Mouse (Mus musculus) natural killer cell, adult 2 months (primary cell): ENCODE data around the gene Zscan12.
"Not testable (repeated sequence)": the region's sequence is repeated elsewhere in the genome, so short reads cannot be mapped to it uniquely, and the experiment has no call there.

Experiments used
- DNase-seq, 2 experiments: peaks; one replicate each; pipeline ENCODE4 v3.0.0; 2022; ENCODE audit warnings: low spot score in 2 of 2

The Zscan12 gene

DNA sequence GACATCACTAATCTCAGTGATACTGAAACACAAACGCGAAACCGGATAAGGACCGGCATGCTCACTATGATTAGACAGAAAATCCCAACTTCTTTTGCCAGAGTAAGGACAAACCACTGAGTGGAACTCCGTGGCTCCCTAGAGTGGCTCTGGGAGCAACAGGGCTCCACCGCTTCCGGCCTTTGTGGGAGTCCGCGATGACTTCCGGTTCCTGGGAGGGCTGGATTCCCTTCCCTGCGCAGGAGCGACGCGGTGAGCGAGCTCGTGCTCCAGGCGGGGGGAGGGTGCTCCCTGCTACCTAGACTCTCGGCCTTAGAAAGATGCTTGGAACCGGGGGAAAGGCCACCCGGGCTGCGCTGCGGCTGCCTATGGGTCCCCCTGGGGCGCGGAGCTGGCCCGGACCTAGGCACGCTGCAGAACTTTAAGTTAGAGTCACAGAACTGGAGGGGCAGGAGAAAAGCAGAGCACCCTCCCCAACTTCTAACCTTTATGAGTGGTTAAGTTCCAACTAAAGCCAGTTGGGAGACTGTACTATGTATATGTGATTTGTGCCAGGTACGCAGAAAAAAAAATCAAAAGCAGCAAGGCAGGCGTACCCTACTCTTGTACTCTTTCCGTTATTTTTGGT, at the start of gene Zscan12:
Zscan12 (plus strand) TSS at position 200 of the 628 bp plus-strand sequence.
- peak; percentile 30 to 53 for DNase-seq

DNA sequence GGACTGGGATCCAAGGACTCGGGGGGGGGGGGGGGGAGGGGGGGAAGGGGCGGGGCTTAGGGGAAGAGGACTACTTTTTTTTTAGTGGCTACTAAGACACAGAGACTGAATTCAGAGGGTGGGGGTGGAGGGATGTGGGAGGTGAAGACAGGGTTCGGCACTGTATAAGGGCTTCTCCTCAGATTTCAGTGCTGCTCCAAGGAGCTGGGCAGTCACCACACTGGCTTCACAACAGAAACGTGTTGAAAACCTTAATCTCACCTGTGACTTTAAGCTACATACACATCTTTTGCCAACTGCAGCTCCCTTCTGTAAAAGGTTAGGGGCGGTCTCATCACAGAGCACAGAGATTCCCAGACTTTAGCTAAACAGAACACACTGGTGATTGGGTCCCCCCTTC, 49.8 kb upstream of the Zscan12 start:
- DNase-seq: no peak

DNA sequence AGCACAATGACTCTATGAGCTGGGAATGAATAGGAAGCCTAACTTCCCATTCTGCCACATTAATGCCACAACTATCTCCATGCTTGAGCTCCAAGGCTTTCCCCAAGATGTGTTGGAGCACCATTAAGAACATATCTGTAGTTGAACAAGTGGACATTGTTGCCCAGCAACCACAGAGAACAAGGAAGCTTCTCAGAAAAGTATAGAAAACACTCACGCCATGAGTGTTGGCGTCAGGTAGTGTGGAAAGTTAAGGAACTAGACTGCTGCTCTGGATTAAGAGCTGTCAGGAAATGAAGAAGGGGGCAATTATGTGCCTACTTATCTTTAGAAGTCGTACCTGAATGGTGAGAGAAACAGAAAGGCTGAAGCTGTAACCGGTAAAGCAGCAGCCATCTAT, 48.7 kb upstream of the Zscan12 start:
- no peak for DNase-seq

DNA sequence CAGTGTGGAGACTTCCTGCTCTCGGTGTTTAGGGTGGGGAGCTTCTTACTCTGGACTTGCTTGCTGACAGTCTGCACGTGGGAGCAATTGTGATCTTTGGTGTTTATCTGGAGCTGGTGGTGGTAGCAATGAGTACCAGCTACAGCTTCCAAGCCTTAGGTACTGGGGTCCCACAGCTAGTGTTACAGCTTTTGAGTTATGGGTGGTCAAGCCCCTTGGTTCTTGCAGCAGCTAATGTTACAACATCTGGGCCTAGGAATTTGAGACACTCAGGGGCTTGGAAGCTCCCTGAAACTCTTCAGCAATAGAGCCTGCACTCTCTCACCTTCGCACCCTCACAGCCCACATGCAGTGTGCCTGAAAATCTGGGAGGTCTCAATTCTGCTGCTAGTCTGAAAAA, 42.4 kb upstream of the Zscan12 start:
- DNase-seq: no peak

DNA sequence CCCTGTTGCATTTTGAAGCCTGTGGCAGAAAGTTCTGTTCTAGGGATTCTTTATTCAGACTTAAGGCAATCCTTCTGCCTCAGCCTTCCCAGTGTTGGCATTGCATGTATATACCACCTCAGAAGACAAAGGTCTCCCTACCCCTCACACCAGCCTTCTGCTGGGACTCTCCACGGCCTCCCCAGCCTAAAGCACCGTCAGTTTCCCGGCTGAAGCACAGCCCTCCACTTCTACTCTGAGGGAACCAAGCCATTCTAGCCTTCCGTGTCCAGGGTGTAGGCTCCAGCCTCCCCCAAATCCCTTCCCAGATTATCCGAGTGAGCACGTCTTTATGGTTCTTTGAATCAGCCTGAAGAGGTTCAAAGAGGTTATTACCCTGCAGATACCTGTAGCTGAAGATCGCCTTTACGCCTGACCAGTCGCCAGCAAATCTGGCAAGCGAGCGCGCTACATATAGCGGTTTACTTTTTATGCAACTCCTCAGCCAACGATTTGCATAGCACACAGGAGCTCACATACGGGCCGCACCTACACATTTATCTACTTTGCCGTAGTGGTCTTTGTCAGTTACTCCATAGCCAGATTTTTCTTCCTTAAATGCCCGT, 40.6 kb upstream of the Zscan12 start:
- no peak for DNase-seq

DNA sequence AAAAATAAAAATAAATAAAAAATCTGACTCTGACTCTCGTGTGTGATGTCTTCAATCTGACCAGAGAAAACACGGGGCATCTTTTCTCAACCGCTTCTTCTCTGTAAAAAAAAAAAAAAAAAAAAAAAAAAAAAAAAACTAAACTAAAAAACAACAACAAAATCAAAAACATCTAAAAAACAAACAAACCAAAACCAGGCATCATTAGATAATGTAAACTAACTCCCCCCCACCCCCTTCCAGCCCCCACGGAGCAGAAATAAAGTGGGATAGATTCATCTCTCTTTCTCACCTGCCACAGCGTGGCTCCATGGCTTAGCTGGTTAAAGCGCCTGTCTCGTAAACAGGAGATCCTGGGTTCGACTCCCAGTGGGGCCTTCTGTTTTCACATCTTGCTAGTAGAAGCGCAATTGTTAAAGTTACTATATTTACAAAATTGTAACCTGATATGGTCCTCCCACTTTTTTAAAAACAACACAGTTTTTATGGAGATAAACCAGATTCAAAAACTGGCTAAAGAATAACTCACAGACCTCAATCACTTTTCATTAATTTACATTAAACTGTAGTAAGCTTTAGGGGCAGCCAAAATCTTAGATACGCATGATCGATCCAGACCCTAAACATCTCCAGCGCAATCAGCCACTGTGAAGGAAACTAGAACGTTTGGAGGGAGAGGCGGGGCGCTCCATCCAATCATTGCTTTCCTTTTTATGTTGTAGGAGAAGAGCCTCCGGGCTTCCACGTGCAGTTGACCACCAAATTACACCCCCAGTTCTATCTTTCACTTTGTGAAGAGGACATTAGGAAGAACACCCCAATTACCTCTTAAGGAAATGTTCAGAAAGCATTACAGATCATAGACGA, 39.9 kb upstream of the Zscan12 start:
- DNase-seq: no peak

DNA sequence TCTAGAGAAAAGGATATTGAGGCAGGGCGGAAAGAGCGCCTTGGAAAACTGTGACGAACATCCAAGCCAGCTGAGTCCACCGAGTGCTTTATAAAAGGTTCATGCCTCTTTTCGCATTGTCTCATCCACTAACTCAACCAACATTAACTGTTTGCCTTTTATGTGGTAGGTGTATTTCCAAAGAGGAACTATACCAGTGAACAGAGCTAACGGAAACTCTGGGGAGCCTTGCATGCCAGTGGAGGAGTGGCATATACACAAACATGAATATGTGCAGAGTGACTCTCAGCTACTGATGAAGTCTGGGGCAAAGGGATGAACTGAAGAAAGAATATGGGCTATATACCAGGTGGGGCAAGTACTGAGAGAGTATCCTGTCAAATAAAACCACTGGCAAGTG, 39.2 kb upstream of the Zscan12 start:
- DNase-seq: no peak

DNA sequence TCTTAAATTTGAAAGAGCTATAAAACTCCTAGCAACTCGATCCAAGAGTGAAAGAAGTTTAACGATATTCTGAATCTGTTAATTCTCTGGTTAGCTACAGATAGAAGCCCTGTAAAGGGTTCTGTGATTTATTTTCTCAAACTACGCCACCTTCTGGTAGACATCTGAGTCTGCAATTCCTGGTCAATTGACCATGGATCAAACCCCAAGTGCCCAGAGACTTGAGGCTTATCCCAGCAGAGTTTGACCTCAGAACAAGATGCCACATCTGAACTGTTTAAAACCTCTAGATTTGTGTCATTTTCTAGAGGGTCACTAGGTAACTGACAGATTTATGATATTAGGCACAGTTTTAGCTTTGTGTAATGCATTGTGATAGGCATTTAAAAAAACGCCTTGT, 36.4 kb upstream of the Zscan12 start:
- no peak for DNase-seq

DNA sequence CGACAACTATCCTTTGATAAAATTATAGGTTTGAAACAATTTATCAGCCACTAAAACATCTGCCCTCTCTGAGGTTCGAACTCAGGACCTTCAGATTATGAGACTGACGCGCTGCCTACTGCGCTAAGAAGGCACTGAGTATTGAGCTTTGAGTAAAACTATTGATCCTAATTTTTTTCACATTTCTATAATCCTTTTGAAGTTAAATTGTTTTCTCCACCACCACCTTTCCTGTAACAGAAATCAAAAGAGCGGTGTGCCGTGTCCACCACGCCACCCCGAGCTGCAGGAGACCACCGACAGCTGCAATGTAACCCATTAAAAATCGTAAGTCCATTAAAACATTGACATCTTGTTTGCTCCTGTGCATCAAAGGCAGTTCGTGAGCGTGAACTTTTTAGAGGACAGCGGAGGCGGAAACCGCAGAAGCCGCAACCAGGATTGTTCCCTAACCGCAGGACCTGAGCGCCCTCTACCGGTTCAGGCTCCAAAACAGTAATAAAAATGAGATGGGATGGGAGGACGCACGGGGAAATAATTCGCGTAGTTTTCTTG, 35.9 kb upstream of the Zscan12 start:
- peak in 1 of 2 experiments; percentile 15 for DNase-seq

DNA sequence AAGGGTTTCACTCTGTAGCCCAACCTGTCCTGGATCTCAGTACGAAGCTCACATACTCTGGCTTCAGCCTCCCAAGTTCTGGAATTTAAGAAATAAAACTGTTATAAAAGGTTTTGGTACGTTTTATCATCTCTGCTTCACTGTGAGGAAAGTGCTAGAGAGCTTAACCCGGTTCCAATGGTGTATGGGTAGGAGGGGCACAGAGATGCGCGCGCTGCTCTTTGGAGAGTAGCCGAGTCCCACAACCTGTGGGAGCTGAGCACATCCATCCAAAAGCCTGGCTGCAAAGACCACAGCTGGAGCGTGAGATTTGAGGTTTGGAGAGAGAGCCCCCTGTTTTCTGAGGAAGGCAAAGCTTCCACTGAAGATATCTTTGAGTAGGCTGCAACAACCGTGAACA, 35.2 kb upstream of the Zscan12 start:
- DNase-seq: no peak

DNA sequence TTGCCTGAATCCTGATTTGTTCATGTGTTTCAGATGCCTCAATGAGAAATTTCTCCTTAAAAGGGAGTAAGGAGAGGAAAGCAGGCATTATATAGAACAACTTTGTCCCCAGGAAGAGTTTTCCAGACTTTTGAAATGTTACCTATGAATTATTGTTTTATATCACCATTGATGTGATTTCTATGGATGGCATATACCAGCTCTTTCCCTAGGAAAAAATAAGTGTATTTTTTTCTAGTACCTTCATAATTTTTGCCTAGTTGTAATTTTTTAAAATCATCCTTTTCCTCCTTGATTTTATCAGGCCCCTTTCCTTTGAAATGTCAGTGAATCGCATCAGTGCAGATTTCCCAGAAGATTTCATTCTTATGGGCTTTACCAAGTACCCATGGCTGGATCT, 16.0 kb upstream of the Zscan12 start, which contains the start of gene Olfr1367:
Olfr1367 (plus strand) TSS at position 301 of the 400 bp plus-strand sequence.
- no peak for DNase-seq

DNA sequence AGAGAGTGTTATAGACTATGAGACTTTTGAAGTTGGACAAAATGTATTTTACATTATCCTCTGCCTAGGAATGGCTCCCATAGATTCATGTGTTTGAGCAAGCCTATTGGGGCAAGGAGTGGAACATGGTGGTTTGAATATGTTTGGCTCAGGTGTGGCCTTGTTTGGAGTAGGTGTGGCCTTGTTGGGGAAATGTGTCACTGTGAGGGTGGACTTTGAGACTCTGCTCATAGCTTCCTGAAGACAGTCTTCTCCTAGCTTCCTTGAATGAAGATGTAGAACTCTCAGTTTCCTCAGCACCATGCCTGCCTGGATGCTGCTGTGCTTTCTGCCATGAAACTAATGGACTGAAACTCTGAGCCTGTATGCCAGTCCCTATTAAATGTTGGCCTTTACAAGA, 12.0 kb upstream of the Zscan12 start:
- no peak for DNase-seq

DNA sequence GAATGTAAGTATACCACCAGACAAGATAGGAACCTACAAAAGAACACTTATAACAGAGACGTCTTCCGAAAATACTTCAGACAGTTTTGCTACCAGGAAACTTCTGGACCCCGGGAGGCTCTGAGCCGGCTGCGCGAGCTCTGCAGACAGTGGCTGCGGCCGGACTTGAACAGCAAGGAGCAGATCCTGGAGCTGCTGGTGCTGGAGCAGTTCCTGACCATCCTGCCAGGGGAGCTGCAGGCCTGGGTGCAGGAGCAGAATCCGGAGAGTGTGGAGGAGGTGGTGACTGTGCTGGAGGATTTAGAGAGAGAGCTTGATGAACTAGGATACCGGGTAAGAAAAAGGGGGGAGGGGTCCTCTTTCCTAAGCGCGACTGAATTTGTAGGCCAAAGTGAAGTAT, 1.1 kb downstream of the Zscan12 start:
- no peak for DNase-seq

DNA sequence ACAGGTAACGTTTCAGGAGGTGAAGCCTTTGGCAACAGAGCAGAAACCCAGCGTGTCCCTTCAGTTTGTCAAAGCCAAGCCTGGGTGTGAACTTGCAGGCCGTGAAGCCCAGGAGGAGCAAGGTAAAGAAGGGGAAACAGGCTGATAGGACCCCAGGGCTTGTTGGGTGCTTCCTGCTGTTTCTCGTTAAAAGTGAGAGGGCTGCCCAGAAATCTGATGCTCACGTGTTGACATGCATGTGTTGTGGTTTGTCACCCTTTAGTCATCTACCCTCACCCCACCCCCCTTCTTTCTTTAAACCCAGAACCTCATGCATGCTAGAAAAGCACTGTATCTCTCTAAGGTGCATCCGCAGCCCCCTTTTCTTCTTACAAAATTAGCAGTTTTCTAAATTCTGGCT, 4.0 kb downstream of the Zscan12 start:
- peak; percentile 49 to 56 for DNase-seq

DNA sequence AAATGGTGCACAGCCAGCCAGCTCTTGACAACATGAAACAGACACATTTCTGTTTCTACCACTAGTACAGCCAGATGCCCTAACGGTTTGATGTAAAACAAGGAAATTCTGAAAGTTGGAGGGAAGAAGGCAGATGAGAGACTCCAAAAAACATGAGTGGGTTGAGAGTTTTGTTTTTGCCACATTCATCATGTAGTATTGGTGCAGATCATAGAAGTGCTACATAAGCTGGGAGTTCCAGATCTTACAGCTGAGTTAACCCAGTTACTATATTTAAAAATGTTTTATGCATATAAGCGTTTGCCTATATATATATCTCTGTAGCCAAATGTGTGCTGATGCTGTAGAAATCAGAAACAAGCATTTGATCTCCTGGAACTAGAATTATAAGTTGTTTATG, 10.1 kb downstream of the Zscan12 start:
- DNase-seq: no peak

DNA sequence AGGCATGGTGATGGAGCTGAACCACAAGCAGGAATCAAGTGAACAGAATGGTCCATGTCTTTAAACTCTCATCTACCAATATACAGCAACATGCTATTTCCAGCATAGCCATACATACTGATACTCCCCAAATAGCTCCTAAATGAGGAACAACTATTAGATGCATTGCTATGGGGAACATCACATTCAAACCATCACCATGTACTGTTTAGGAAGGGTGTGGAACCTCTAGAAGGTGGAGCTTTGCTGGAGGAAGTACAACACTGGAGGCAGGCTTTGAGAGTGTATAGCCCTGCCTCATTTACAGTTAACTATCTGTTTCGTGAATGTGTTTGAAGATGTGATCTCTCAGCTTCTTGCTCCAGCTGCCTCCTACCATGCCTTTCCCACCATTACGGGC, 15.2 kb downstream of the Zscan12 start:
- DNase-seq: no peak

DNA sequence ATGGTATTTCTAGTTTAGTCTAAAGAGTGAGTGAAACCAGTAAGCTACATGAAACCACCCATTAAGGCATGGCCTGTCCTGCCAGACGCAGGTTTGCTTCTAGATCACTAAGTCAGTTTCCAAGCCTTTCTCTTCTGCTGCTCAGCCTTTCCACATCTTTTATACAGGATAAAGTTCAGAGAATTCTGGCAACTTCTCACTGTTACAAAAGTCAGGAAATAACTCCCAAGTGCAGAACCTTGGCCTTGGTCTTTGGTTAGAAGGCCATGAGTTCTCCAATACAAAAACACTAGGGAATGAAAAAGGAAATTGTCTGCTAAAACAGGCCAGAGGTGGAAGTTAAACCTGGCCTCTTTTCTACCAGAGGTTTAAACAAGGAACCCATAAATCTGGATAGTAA, 32.6 kb downstream of the Zscan12 start:
- DNase-seq: no peak

DNA sequence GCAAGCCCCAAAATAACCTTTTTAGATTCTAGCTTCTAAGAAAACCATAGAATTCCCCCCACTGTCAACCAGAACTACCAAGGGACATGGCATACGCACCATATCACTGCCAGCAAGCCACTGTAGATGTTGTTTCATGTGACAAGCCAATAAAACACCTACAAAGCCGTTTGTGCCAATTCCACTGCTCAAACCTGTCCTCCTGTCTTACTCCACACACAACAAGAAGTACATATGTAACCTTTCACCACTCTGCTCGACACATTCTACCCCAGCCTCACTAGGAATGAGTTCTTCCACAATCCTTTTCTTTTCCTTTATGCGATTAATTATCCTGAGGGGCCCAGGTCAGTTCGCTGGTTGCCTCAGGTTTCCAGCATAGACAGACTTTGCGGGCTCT, 33.0 kb downstream of the Zscan12 start:
- no peak for DNase-seq

DNA sequence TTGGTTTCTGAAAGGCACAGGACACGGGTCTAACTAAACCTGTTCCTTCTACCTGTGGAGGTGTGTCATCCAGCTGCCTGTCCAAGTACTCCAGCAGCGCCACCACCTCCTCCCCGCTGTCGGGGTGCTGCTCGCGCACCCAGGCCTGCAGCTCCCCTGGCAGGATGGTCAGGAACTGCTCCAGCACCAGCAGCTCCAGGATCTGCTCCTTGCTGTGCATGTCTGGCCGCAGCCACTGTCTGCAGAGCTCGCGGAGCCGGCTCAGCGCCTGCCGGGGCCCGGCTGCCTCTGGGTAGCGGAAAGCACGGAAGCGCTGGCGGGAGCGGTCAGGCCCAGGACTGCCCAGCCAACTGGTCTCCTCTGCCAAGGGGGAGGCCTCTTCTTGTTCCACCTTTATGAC, 33.4 kb downstream of the Zscan12 start:
- not testable (repeated sequence) for DNase-seq

DNA sequence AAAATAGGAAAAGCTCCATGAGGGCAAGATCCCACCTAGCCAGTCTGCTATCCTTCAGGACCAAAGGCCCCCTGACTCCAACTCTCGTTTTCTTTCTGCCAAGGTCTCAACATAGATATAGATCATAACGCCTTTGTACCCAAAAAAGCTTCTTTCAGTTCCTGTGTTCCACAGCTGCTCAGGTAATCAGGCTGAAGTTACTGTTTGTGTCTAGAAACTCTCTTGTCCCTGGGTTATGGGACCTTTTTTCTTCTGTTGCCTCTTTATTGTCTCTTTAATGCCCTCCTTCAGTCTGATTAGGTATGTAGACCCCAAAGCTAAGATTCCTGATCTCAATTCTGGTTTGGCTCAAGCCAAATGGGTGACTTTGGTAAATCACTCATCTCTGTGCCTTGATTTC, 34.9 kb downstream of the Zscan12 start:
- DNase-seq: no peak

DNA sequence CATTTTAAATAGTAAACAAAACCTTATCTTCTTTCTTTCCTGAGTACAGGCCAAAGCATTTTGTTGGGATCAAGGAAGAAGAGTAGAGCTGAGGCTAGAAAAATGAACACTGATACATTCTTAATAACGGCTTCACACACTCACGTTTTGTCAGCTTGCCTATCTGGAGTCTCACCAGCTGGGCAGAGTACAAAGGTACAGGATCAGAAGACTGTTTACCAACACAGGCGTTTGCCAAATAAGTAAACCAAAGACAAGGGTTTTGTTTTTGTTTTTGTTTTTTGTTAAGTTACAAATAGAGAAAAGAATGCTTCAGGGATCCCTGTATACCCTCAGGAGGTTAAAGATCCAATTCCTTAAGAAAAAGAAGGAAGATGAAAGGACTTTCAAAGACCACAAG, 38.5 kb downstream of the Zscan12 start:
- DNase-seq: no peak

DNA sequence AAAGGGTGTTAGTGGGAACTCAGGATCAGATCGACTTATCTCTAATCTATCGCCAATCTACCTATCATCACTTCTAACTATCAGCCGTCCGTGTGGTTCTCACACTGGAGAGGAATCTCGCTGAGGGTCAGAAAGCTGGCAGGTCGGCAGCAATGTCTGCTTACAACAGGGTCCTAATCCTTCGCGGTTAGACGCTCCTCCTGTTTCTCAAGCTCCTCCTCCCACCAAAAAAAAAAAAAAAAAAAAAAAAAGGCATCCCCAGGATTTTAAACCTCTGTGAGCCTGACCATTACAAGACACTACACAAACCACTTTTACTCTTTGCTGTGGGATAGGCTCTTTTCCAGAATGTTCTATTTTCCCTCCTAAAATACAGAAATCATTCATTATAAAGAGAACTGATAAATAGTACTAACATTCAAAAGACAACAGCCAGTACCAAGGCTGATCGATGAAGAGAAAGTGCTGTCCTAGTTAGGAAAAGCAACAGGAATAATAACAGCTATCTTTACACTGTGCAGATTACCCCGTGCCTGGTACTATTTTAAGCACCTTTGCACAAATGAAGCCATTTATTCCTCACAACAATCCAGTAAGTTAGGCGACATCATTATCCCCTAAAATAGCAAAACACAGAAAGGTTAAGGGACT, 39.1 kb downstream of the Zscan12 start:
- DNase-seq: no peak
